Mouse (Mus musculus): ENCODE results near the gene Shtn1.

Shtn1 gene

GRCm38 (mm10) chr19:59075472-59076101 is at the start of gene Shtn1:
Gene Shtn1 (minus strand): TSS chr19:59076100.
- DNase-seq (ENCODE audit: low read depth, low spot score): no peak

DNA sequence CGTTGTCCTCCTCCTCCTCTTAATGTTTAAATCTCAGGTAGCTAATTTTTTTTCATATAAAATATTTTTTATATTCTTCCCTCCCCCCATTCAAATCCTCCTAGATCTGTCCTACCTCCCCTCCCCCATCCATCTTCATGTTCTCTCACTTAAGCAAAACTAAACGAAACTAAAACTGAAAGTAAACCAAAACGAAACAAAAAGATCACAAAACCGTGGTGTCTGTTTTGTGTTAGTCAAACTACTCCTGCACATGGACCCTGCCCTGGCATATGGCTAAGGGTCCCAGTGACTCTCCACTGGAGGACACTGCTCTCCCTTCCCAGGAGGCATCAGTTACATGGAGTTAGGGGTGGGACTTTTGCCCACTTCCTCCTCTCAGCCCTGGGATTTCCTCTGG is 38.3 kb upstream of the Shtn1 start:
- no peak for DNase-seq (ENCODE audit: low read depth, low spot score)

DNA sequence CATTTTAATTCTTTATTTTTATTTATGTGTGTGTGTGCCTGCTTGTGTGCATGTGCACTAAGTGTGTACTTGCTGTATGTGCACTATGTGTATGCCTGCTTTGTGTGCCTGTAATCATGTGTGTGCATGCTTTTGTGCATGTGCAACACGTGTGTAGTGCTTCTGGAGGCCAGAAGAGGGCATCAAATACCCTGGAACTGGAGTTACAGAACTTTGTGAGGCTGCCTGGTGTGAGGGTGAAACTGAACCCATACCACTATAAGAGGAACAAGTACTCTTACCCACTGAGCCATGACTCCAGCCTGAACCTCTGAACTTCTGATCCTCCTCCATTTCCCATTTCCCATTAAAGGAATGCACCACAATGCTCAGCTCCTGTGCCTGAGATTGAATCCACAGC is 34.0 kb upstream of the Shtn1 start:
- no peak for DNase-seq (ENCODE audit: low read depth, low spot score)

DNA sequence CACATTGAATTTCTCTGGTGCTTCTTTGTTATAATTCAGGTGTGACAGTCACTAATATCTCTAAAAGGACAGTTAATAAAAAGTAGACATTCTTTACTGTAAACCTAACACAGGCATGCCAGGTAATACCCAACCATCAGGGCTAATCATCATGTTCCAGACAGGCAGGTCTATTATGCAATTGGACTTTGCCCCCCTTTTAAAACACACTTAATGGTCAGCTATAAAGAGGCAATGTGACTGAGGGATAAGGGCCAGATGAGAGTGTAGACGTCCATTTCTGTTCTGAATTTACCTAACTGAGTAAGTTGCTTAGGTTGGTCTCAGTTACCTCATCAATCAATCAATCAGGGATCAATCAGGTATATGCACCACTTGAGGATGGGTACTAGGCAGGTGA is 22.4 kb upstream of the Shtn1 start:
- DNase-seq (ENCODE audit: low read depth, low spot score): no peak

DNA sequence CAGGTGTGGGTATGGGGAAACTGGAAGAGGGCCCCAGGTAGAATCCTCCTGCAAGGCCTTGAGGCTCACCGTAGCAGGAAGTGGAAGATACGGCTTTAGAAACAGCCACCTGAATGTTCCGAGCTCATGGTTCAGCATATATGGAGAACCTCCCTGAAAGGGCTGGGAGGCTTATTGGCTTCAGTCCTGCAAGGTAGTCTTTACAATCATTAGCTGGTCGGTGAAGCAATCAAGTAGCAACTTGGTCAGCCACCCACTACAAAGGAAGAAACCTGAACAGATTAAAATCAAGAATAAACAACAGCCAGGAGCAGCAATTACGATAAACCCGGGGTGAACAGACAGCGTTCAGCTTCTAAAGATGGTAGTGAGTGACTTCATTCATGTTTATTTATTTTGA is 16.4 kb upstream of the Shtn1 start:
- no peak for DNase-seq (ENCODE audit: low read depth, low spot score)

DNA sequence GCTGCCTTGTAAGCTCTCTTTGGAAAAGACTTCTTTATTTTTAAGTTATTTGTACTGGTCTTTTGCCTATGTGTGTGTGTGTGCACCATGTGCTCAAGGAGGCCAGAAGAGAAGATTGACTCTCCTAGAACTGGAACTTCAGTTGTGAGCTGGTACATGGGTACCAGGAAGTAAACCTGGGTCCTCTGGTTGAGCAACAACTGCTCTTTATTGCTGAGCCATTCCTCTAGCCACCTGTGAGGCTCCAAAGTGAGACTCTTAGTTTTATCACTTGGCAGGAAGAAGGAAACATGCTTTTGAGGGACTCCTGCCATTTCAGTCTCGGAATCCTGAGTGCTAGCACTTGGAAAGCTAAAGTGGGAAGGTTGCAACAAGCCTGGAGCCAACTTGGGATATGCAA is 14.4 kb upstream of the Shtn1 start:
- DNase-seq (ENCODE audit: low read depth, low spot score): no peak

- DNase-seq (ENCODE audit: low read depth, low spot score): no peak
Measured at GRCm38 (mm10) chr19:59084296-59084695, 8.4 kb upstream of the Shtn1 start.

DNA sequence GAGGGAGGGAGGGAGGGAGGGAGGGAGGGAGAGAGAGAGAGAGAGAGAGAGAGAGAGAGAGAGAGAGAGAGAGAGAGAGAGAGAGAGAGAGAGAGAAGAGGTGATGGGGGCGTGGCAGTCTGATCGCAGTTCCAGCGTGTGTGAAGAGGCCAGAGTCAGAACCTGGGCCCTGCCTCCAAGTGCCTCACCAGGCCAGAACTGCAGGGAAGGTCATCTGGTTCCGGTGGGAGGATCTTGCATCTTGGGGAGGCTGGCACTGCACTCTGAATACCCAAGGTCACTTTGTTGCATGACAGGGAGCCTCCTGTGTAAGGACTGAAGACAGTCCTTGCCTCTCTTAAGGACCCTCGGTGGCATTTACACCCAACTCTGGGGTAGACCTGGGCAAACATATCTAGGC is 231 bp upstream of the Shtn1 start:
- DNase-seq (ENCODE audit: low read depth, low spot score): no peak

GRCm38 (mm10) chr19:59074841-59075471 is 944 bp downstream of the Shtn1 start:
- DNase-seq (ENCODE audit: low read depth, low spot score): no peak

DNA sequence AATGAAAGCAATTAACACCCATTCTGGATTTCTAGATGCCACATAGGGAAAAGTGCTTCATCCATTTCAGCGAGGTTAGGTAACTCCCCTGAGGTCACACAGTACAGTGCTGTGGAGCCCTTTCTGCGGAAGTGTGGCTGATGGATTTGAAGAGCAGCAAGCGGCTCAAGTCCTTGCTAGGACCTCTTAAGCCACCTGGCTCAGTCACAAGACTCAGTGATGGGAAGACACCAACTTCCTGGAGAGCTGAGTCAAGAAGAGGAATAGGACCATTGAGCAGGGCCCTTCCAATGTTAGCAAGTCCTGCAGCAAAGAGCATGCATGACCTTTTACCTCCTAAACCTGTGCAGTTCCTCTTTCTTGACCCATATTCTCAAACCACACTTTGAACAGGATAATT is 1.5 kb downstream of the Shtn1 start:
- DNase-seq (ENCODE audit: low read depth, low spot score): no peak

- DNase-seq (ENCODE audit: low read depth, low spot score): no peak
Measured at GRCm38 (mm10) chr19:59073006-59073405, 2.9 kb downstream of the Shtn1 start.

DNA sequence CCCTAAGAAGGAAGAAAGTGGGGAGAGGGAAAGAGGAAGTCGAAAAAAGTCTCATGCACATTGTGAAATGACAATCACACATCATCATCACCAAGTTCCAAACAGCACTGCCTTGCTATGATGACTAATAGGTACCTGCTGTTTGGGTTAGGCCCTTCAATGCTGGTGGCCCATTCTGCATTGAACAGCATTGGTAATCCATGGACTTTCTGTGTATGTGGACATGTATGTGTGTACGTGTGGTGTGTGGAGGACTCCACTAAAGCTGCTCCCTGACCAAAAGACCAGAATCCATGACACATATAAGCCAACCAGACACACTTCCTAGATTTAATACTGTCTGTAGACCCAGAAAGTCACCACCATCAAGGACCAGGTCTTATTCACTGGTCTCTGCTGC is 3.9 kb downstream of the Shtn1 start:
- DNase-seq (ENCODE audit: low read depth, low spot score): no peak

DNA sequence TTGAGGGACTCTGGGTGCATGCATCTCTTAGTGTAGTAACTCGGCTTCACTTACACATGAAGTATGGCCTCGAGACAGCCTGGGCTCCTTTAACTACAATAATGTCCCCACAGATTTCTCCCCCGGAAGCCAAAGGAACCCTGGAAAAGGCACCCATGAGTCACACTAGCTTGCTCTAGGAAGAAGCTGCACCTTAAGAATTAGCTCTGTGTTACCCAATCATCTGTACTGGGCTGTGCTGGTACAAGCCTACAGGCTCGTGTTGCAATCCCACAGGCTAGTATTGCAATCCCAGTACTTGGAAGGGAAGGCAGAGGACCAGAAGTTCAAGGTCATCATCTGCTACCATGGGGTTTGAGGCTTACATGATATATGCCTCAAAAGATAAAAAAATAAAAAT is 4.5 kb downstream of the Shtn1 start:
- no peak for DNase-seq (ENCODE audit: low read depth, low spot score)

GRCm38 (mm10) chr19:59067652-59068051 is 8.2 kb downstream of the Shtn1 start:
- DNase-seq (ENCODE audit: low read depth, low spot score): no peak

- no peak for DNase-seq (ENCODE audit: low read depth, low spot score)
Measured at GRCm38 (mm10) chr19:59066670-59067069, 9.2 kb downstream of the Shtn1 start.

DNA sequence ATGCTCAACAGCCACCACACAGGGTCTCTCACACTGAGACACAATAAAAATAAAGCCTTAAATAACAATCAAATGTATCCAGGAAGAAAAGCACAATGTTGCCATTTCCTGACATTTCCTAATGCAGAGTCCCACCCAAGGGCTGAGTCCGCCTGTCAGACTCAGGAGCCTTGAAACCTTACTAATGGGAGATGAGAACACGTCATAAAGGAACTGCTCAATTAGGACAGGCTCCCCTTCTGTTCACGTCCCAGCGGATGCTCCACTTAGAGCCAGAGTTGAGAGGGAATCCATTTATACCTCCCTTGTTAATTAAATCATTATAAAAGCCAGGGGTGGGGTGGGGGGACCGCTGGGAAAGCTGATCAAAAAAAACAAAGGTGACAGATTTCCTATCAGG is 9.8 kb downstream of the Shtn1 start:
- no peak for DNase-seq (ENCODE audit: low read depth, low spot score)

DNA sequence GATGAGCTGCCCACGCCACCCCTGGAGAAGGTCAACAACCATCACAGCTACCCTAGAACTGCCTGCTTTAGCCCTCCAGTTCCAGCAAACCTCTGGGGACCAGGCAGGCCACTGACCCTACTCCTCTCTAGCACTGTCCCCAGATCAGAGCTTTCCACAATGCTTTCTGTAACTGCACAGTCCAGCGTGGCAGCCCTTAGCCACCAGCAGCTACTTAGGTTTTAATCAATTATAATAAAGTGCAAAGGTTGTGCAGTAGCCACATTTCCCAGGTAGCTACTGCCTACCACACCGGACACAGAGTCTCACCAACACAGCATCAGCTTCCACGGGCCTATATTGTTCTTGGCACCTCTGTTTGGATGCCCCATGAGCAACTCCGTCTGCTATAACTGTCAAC is 11.3 kb downstream of the Shtn1 start:
- no peak for DNase-seq (ENCODE audit: low read depth, low spot score)

DNA sequence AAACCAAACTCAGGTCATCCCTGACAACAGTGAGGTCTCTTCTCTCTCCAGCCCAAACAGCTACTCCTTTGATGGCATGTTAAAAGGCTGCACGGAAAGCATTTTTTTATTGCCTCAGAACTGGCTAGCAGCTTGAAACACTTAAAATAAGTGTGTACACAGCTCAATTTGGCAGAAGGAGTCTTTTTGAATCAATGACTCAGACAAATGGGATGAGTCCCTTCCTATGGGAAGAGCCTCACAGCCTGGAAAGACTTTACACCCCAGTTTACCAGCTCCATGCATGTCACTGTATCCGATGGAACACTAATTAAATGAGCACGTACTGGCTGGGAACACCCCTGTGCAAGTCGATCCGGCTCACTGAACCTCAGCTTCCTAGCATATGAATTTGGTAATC is 12.3 kb downstream of the Shtn1 start:
- DNase-seq (ENCODE audit: low read depth, low spot score): no peak

DNA sequence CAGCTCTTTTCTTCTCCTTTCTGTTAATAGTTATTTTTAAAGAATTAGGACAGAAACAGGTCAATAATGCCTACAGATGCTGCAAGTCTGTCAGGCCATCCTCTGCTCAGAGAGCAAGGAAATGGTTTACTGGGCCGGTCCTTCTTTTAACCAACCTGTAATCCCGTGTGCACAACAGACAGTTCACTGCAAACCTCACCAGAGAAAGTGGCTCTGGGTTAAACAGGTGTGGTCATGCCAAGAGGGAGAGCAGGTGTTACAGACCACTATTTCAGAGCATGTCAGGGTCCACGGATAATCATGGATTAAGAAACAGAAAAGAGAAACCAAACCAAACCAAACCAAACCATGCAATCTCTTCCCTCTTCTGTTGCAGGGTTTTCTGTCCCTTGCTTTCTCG is 17.8 kb downstream of the Shtn1 start:
- DNase-seq (ENCODE audit: low read depth, low spot score): no peak

- DNase-seq (ENCODE audit: low read depth, low spot score): no peak
Measured at GRCm38 (mm10) chr19:59057366-59057765, 18.5 kb downstream of the Shtn1 start.

GRCm38 (mm10) chr19:59054632-59054951 is 21.3 kb downstream of the Shtn1 start:
- no peak for DNase-seq (ENCODE audit: low read depth, low spot score)

- DNase-seq (ENCODE audit: low read depth, low spot score): no peak
Measured at GRCm38 (mm10) chr19:59053931-59054631, 21.8 kb downstream of the Shtn1 start.

DNA sequence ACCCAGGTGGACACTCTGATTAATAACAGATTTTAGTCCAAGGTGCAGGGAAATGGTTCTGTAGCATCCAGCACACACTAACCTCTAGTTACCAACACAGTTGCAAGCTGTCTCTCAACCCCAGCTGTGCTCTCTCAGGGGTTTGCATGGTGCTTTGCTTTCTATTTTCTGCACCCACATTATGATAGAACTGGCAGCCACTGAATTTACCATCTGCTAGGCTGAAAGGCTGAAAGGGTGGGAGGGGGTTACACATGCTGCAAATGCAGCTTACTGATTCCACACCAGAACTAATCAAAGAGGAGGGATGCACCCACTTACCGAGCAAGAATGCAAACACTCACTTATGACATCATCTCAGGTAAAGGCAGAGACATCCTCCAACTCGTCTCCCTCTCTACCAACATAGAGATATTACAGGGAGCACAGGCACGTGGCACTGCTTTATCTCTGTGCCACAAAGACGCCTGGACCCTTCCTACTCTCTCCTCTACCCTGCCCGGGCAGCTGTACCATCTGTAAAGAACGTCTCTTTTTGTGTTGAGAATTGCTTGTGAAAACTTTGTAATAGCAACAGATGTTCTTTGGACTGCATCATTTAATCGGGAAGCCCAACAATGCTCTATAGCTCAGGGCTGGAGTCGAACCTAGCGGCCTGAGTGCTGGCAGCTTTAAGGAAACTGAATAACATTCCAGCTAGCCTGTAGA is 23.0 kb downstream of the Shtn1 start:
- DNase-seq (ENCODE audit: low read depth, low spot score): no peak
